Mouse (Mus musculus) CH12.LX (cell line): ENCODE measurements around the gene Zfp984.
"Not testable (repeated sequence)": the region's sequence is repeated elsewhere in the genome, so short reads cannot be mapped to it uniquely, and the experiment has no call there.

Source experiments
- CTCF ChIP-seq, 2 experiments: IDR thresholded peaks in 1 of 2; conservative IDR thresholded peaks in 1 of 2; 2 replicates each; pipeline ENCODE4 v1.5.1; 2011 to 2012; ENCODE audit warnings: low read depth in 2 of 2, low read length in 2 of 2, improper control_type of control experiment in 1 of 2, inconsistent platforms in 1 of 2, mild to moderate bottlenecking in 1 of 2, moderate library complexity in 1 of 2
- POLR2A ChIP-seq: IDR thresholded peaks from 2 replicates; pipeline ENCODE4 v1.6.1; 2011; ENCODE audit warnings: low read depth, mild to moderate bottlenecking, improper control_type of control experiment, low read length

DNA sequence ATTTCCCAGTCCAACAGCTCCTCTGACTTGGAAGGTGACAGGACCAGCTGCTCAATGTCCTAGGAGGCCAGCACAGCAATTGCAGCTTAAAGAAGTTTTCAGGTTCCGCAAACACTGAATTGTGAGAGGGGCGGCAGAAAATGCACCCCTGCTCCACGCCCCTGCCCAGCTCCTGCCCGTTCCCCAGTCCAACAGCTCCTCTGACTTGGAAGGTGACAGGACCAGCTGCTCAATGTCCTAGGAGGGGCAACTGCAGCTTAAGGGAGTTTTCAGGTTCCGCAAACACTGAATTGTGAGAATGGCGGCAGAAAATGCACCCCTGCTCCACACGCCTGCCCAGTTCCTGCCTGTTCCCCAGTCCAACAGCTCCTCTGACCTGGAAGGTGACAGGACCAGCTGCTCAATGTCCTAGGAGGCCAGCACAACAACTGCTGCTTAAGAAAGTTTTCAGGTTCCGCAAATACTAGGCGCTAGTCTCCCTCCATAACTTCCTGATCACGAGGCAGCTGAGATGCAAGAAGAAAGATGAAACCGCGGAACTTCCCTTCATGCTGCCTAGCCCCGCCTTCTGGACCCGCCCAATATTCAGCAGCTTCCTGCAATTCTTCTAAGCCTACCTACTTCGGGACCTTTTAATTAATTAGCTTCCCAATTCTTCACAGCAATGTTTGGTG lies at the start of gene Zfp984:
- TF ChIP-seq POLR2A; CTCF (conservative IDR thresholded peaks at IDR 0.05 in 1 of 2, IDR thresholded peaks at IDR 0.05 in 1 of 2; ENCODE audit: low read depth in 2 of 2, low read length in 2 of 2): not testable (repeated sequence)
